Mouse (Mus musculus) ES-E14 (cell line): ENCODE data around the gene Rab11fip5. TPM values are rescaled to one million over a fixed set of nuclear protein-coding genes. Genes with fewer than 3 reads are reported as not detected.

Experiments used
- DNase-seq: peaks from one replicate; pipeline ENCODE4 v3.0.0-alpha.2; 2013; ENCODE audit warnings: low read depth, low spot score
- H3K27ac ChIP-seq: 2 replicates; pipeline ENCODE4 v1.5.1; 2012; ENCODE audit warnings: low read depth, mild to moderate bottlenecking, low read length, moderate library complexity, mixed read lengths; ENCODE audit not compliant: poor library complexity, insufficient read depth, severe bottlenecking
- H3K36me3 ChIP-seq: 2 replicates; pipeline ENCODE4 v1.6.1; 2012; ENCODE audit warnings: mild to moderate bottlenecking, low read length, moderate library complexity, mixed read lengths; ENCODE audit not compliant: control insufficient read depth, poor library complexity, insufficient read depth, severe bottlenecking
- H3K4me1 ChIP-seq, 2 experiments: fragments of 150-350 bp in 1 of 2; sonication (generic) in 1 of 2; 2 replicates each; pipeline ENCODE4 v1.6.1; 2012; ENCODE audit warnings: low read length in 2 of 2, mild to moderate bottlenecking in 1 of 2, mixed read lengths in 1 of 2; ENCODE audit not compliant: control insufficient read depth in 2 of 2, insufficient read depth in 2 of 2, poor library complexity in 1 of 2
- H3K4me3 ChIP-seq, 2 experiments: fragments of 150-350 bp in 1 of 2; sonication (generic) in 1 of 2; 2 replicates each; pipeline ENCODE4 v1.5.1; 2012; ENCODE audit warnings: low read length in 2 of 2, low read depth in 1 of 2, mild to moderate bottlenecking in 1 of 2, mixed read lengths in 1 of 2; ENCODE audit not compliant: insufficient read depth in 1 of 2, poor library complexity in 1 of 2, severe bottlenecking in 1 of 2
- H3K9ac ChIP-seq: 2 replicates; pipeline ENCODE4 v1.6.1; 2012; ENCODE audit warnings: low read depth, mild to moderate bottlenecking, low read length, mixed read lengths; ENCODE audit not compliant: poor library complexity, insufficient read depth, severe bottlenecking
- H3K9me3 ChIP-seq: fragments of 150-350 bp; sonication (generic); 2 replicates; pipeline ENCODE4 v1.6.1; 2012; ENCODE audit warnings: low read depth, mild to moderate bottlenecking, low read length; ENCODE audit not compliant: control insufficient read depth, insufficient read depth
- CHD2 ChIP-seq: IDR thresholded peaks from 2 replicates; pipeline ENCODE4 v1.6.1; 2014; ENCODE audit warnings: mild to moderate bottlenecking, low read depth, low read length, inconsistent platforms
- HCFC1 ChIP-seq: IDR thresholded peaks from 2 replicates; pipeline ENCODE4 v1.6.1; 2012; ENCODE audit warnings: low read length, inconsistent platforms, borderline replicate concordance; ENCODE audit not compliant: insufficient read depth
- MAFK ChIP-seq: IDR thresholded peaks from 2 replicates; pipeline ENCODE4 v1.6.1; 2014; ENCODE audit warnings: mild to moderate bottlenecking, low read depth, low read length, inconsistent platforms; ENCODE audit not compliant: insufficient read depth
- ZC3H11A ChIP-seq: IDR thresholded peaks from 2 replicates; pipeline ENCODE4 v1.6.1; 2012; ENCODE audit warnings: low read depth, mild to moderate bottlenecking, inconsistent platforms, low read length, borderline replicate concordance
- ZNF384 ChIP-seq: IDR thresholded peaks from 2 replicates; pipeline ENCODE4 v1.6.1; 2012; ENCODE audit warnings: low read depth, low read length, inconsistent platforms
- in situ Hi-C, 2 experiments: fragments of 600-800 bp; cut with MboI; formaldehyde crosslinking; loops; one replicate each; pipeline ENCODE4 v1.15.1; 2025; ENCODE audit warnings: low sequenced_read_pairs in 2 of 2, inconsistent platforms in 1 of 2; ENCODE audit not compliant: unreplicated experiment in 2 of 2
- total RNA-seq: library from RNA; depleted of rRNA; stranded (reverse); fragments of 300-350 nt; gene quantifications from 2 replicates; pipeline ENCODE4 v1.2.3, GENCODE M21; 2012

The Rab11fip5 gene
- total RNA-seq, 1 experiment, result 13.4 TPM

GRCm38 (mm10) chr6:85381648-85382020 is 7.2 kb upstream of the Rab11fip5 start:
- in situ Hi-C loops, result no loop called here
- TF ChIP-seq ZC3H11A, result no peak
- no peak for TF ChIP-seq MAFK
- H3K27ac ChIP-seq, result no peak overlapping the region
- H3K4me1 ChIP-seq, result peaks cover 0 to 5% of the 10 kb centered on the region in 2 experiments; a peak in 2 of 4 replicates
- no peaks in the 10 kb centered on the region for H3K9me3 ChIP-seq
- no peak for DNase-seq
- no peak overlapping the region for H3K9ac ChIP-seq
- no peaks in the 10 kb centered on the region for H3K36me3 ChIP-seq
- H3K4me3 ChIP-seq, result no peak overlapping the region

- no peaks in the 10 kb centered on the region for H3K9me3 ChIP-seq
- no peak for TF ChIP-seq MAFK
- TF ChIP-seq ZNF384, result no peak
- TF ChIP-seq CHD2, result no peak
- TF ChIP-seq HCFC1, result no peak
- no peak for TF ChIP-seq ZC3H11A
- no peak overlapping the region for H3K27ac ChIP-seq
- no peak overlapping the region for H3K9ac ChIP-seq
- no peak overlapping the region for H3K4me3 ChIP-seq
- H3K36me3 ChIP-seq, result no peaks in the 10 kb centered on the region
- in situ Hi-C loops, result no loop called here
- H3K4me1 ChIP-seq, result peaks cover 0 to 5% of the 10 kb centered on the region in 2 experiments; a peak in 2 of 4 replicates
- DNase-seq, result no peak
Observed at GRCm38 (mm10) chr6:85380901-85381647, 6.6 kb upstream of the Rab11fip5 start.

GRCm38 (mm10) chr6:85380201-85380900 is 5.9 kb upstream of the Rab11fip5 start:
- peaks cover 1 to 5% of the 10 kb centered on the region in 2 experiments; a peak in 2 of 4 replicates for H3K4me1 ChIP-seq
- no peak overlapping the region for H3K4me3 ChIP-seq
- no peaks in the 10 kb centered on the region for H3K9me3 ChIP-seq
- H3K27ac ChIP-seq, result no peak overlapping the region
- no peak for TF ChIP-seq CHD2
- TF ChIP-seq HCFC1, result no peak
- TF ChIP-seq ZC3H11A, result no peak
- no peak for TF ChIP-seq ZNF384
- TF ChIP-seq MAFK, result no peak
- no peak overlapping the region for H3K9ac ChIP-seq
- peak; percentile 76 for DNase-seq
- in situ Hi-C loops, result no loop called here
- H3K36me3 ChIP-seq, result no peaks in the 10 kb centered on the region

- TF ChIP-seq HCFC1 (no peak), CHD2 (no peak), ZC3H11A (no peak), MAFK (no peak), ZNF384 (no peak)
- Histone ChIP-seq H3K36me3 (no peaks in the 10 kb centered on the region), H3K9me3 (no peaks in the 10 kb centered on the region), H3K4me1 (peaks cover 3 to 5% of the 10 kb centered on the region in 2 experiments; a peak in 2 of 4 replicates), H3K4me3 (peak overlapping the region; percentile 39 to 40; a peak in 3 of 4 replicates), H3K27ac (no peak overlapping the region), H3K9ac (peak overlapping the region; percentile 33; the same call in 1 of the 2 replicates)
- in situ Hi-C loops, result no loop called here
- no peak for DNase-seq
Observed at GRCm38 (mm10) chr6:85378629-85379028, 4.2 kb upstream of the Rab11fip5 start.
